ENCODE assay signal across 9 mouse cellular contexts in genomic region chr11:97198601-97199000, GRCm38 (mm10). TPM values are rescaled to one million over a fixed set of nuclear protein-coding genes. Genes with fewer than 3 reads are reported as not detected.
DNase-seq lines count a peak whose midpoint lies in the region; ATAC-seq and TF ChIP-seq lines count a peak whose summit lies in the region.
"Had no signal": no experiment of that assay in that cellular context is flagged by ENCODE, and none has a peak within 500 bp of the region (broad histone marks: within the 10 kb centered on the region; RNA-seq: fewer than 3 reads in every experiment).

No protein-coding gene starts in this region.

- H3K27me3 ChIP-seq in intestine, embryonic 14.5 days (replicated peaks; ENCODE audit: control insufficient read depth, insufficient read depth, low read length), result no peaks in the 10 kb centered on the region
- no peaks in the 10 kb centered on the region for H3K27me3 ChIP-seq in intestine, embryonic 15.5 days (replicated peaks)
- H3K27me3 ChIP-seq in C2C12 (ENCODE audit: control insufficient read depth, insufficient read depth, insufficient read length), result no peaks in the 10 kb centered on the region
- H3K27me3 ChIP-seq in embryonic facial prominence, embryonic 10.5 days (replicated peaks; ENCODE audit: low read depth, poor library complexity, severe bottlenecking), result no peaks in the 10 kb centered on the region
- no peaks in the 10 kb centered on the region for H3K27me3 ChIP-seq in liver, postnatal 0 days (ENCODE audit: insufficient read depth, low read length)
- H3K27me3 ChIP-seq: lung, embryonic 15.5 days had no signal

- H3K79me3 ChIP-seq in C2C12 (ENCODE audit: low read depth), result no peaks in the 10 kb centered on the region

- peak; percentile 54 for TF ChIP-seq CTCF in C2C12 (IDR thresholded peaks at IDR 0.05; ENCODE audit: control insufficient read depth, insufficient read depth, insufficient read length)
- TF ChIP-seq CTCF in liver, postnatal 0 days (IDR thresholded peaks at IDR 0.05; ENCODE audit: low read depth), result peak; percentile 84

- H3K4me3 ChIP-seq in intestine, embryonic 14.5 days (ENCODE audit: low read depth, low read length), result no peak overlapping the region
- no peak overlapping the region for H3K4me3 ChIP-seq in intestine, embryonic 15.5 days (replicated peaks)
- H3K4me3 ChIP-seq in C2C12 (ENCODE audit: insufficient read depth, poor library complexity, severe bottlenecking), result no peak overlapping the region
- no peak overlapping the region for H3K4me3 ChIP-seq in embryonic facial prominence, embryonic 10.5 days
- H3K4me3 ChIP-seq in liver, postnatal 0 days (ENCODE audit: low read depth, low read length), result no peak overlapping the region
- H3K4me3 ChIP-seq: lung, embryonic 15.5 days had no signal

- no peak overlapping the region for H3K27ac ChIP-seq in intestine, embryonic 14.5 days (ENCODE audit: low read depth)
- no peak overlapping the region for H3K27ac ChIP-seq in intestine, embryonic 15.5 days
- no peak overlapping the region for H3K27ac ChIP-seq in embryonic facial prominence, embryonic 10.5 days (replicated peaks)
- no peak overlapping the region for H3K27ac ChIP-seq in liver, postnatal 0 days (ENCODE audit: low read depth)
- H3K27ac ChIP-seq: lung, embryonic 15.5 days had no signal

- no peak overlapping the region for H3K9ac ChIP-seq in intestine, embryonic 14.5 days (ENCODE audit: low read length)
- no peak overlapping the region for H3K9ac ChIP-seq in intestine, embryonic 15.5 days
- no peak overlapping the region for H3K9ac ChIP-seq in liver, postnatal 0 days (replicated peaks)
- H3K9ac ChIP-seq: lung, embryonic 15.5 days had no signal

- H3K4me2 ChIP-seq in intestine, embryonic 14.5 days (ENCODE audit: low read length), result no peak overlapping the region
- H3K4me2 ChIP-seq in intestine, embryonic 15.5 days (replicated peaks), result no peak overlapping the region
- H3K4me2 ChIP-seq in liver, postnatal 0 days (ENCODE audit: low read depth, low read length), result no peak overlapping the region
- H3K4me2 ChIP-seq: lung, embryonic 15.5 days had no signal

- H3ac ChIP-seq in C2C12 (ENCODE audit: control insufficient read depth, insufficient read length, low read depth), result no peak overlapping the region

- peak; percentile 80 for DNase-seq in intestine, embryonic 14.5 days (ENCODE audit: low spot score)
- DNase-seq in adrenal gland, adult 2 months, result peak; percentile 43
- peak; percentile 70 for DNase-seq in embryonic facial prominence, embryonic 10.5 days (ENCODE audit: low spot score)
- peak; percentile 73 for DNase-seq in liver, postnatal 0 days
- DNase-seq in spleen, postnatal 10 days (ENCODE audit: low spot score in 2 of 2), result peak; percentile 66 to 81
- DNase-seq in right cerebral cortex, postnatal 36 days (ENCODE audit: low spot score in 2 of 2), result no peak

- H3K36me3 ChIP-seq in intestine, embryonic 14.5 days (ENCODE audit: control insufficient read depth, insufficient read depth, low read length), result no peaks in the 10 kb centered on the region
- H3K36me3 ChIP-seq in intestine, embryonic 15.5 days, result no peaks in the 10 kb centered on the region
- H3K36me3 ChIP-seq in C2C12 (ENCODE audit: control insufficient read depth, insufficient read depth), result no peaks in the 10 kb centered on the region
- H3K36me3 ChIP-seq in embryonic facial prominence, embryonic 10.5 days (replicated peaks), result peaks cover 15% of the 10 kb centered on the region; the same call in 1 of the 2 replicates
- H3K36me3 ChIP-seq in liver, postnatal 0 days (replicated peaks; ENCODE audit: insufficient read depth, low read length), result no peaks in the 10 kb centered on the region
- H3K36me3 ChIP-seq: lung, embryonic 15.5 days had no signal

- H3K9me3 ChIP-seq in intestine, embryonic 14.5 days (ENCODE audit: control insufficient read depth, low read length), result no peaks in the 10 kb centered on the region
- H3K9me3 ChIP-seq in intestine, embryonic 15.5 days, result no peaks in the 10 kb centered on the region
- H3K9me3 ChIP-seq in embryonic facial prominence, embryonic 10.5 days, result no peaks in the 10 kb centered on the region
- H3K9me3 ChIP-seq in liver, postnatal 0 days (ENCODE audit: low read length), result no peaks in the 10 kb centered on the region
- H3K9me3 ChIP-seq: lung, embryonic 15.5 days had no signal

- no peak for TF ChIP-seq EP300 in liver, postnatal 0 days (IDR thresholded peaks at IDR 0.05; ENCODE audit: low read depth)

- peaks cover 1% of the 10 kb centered on the region for H3K79me2 ChIP-seq in C2C12 (ENCODE audit: control insufficient read depth, insufficient read depth)

- 22% methylated on average over 5 of the region's 5 CpGs for WGBS in intestine, embryonic 14.5 days
- 32% methylated on average over 5 of the region's 5 CpGs for WGBS in intestine, embryonic 15.5 days
- 19% methylated on average over 5 of the region's 5 CpGs for WGBS in embryonic facial prominence, embryonic 10.5 days
- WGBS in liver, postnatal 0 days (ENCODE audit: insufficient replicate concordance), result 20% methylated on average over 5 of the region's 5 CpGs

- H3K4me1 ChIP-seq in intestine, embryonic 14.5 days (replicated peaks; ENCODE audit: control insufficient read depth, insufficient read depth, low read length), result no peaks in the 10 kb centered on the region
- no peaks in the 10 kb centered on the region for H3K4me1 ChIP-seq in intestine, embryonic 15.5 days (replicated peaks)
- peaks cover 2% of the 10 kb centered on the region; the same call in 1 of the 2 replicates for H3K4me1 ChIP-seq in embryonic facial prominence, embryonic 10.5 days
- no peaks in the 10 kb centered on the region; the same call in 1 of the 2 replicates for H3K4me1 ChIP-seq in liver, postnatal 0 days (ENCODE audit: insufficient read depth)
- H3K4me1 ChIP-seq: lung, embryonic 15.5 days had no signal

- no peak for ATAC-seq in intestine, embryonic 14.5 days (replicated peaks; ENCODE audit: low FRiP score, low TSS enrichment, low read depth)
- no peak for ATAC-seq in intestine, embryonic 15.5 days
- ATAC-seq in liver, postnatal 0 days, result no peak

TF ChIP-seq in C2C12, 6 proteins besides CTCF, POLR2A, EP300 and RAD21:
- TF ChIP-seq MAX (IDR thresholded peaks at IDR 0.05), result no peak
- no peak for TF ChIP-seq CEBPB (IDR thresholded peaks at IDR 0.05; ENCODE audit: low read depth)

RNA-seq across cellular contexts. Expression of gene Kpnb1, which starts 10.9 kb away (rescaled TPM):
- polyA plus RNA-seq in intestine, embryonic 14.5 days (2014; fragmentation: Nextera tagmentation; extraction: Ambion mirVana), result 79.9 and 86.0 TPM in 2 replicates
- polyA plus RNA-seq in intestine, embryonic 15.5 days (2015; fragmentation: Nextera tagmentation; extraction: Ambion mirVana), result 49.2 and 49.4 TPM in 2 replicates
- polyA plus RNA-seq in C2C12 (2012; fragmentation: generic; extraction: Trizol), result 180 TPM
- total RNA-seq in adrenal gland, adult 2 months (2021), result 100 to 1,000 TPM in 1 of 2 experiments, 10 to 100 TPM in 1; 98.1 to 113 TPM
- polyA plus RNA-seq in adrenal gland, adult 2 months (2012; rRNA removed), result 8.8 and 11.4 TPM in 2 replicates
- 85.5 and 85.9 TPM in 2 replicates for polyA plus RNA-seq in embryonic facial prominence, embryonic 10.5 days (2016; fragmentation: Nextera tagmentation; extraction: Ambion mirVana)
- polyA plus RNA-seq in liver, postnatal 0 days (2015; fragmentation: Nextera tagmentation; extraction: Ambion mirVana), result 12.1 and 12.3 TPM in 2 replicates

RNA-seq across cellular contexts. Expression of gene Tbkbp1, which starts 47.3 kb away (rescaled TPM):
- 3.2 and 3.9 TPM in 2 replicates for polyA plus RNA-seq in intestine, embryonic 14.5 days (2014; fragmentation: Nextera tagmentation; extraction: Ambion mirVana)
- 3.8 and 4.2 TPM in 2 replicates for polyA plus RNA-seq in intestine, embryonic 15.5 days (2015; fragmentation: Nextera tagmentation; extraction: Ambion mirVana)
- 0.46 TPM for polyA plus RNA-seq in C2C12 (2012; fragmentation: generic; extraction: Trizol)
- total RNA-seq in adrenal gland, adult 2 months (2021), result 10 to 100 TPM in 1 of 2 experiments, 1 to 10 TPM in 1; 9.7 to 13.1 TPM
- 33.8 and 53.8 TPM in 2 replicates for polyA plus RNA-seq in adrenal gland, adult 2 months (2012; rRNA removed)
- 4.7 and 5.1 TPM in 2 replicates for polyA plus RNA-seq in embryonic facial prominence, embryonic 10.5 days (2016; fragmentation: Nextera tagmentation; extraction: Ambion mirVana)
- 1.6 and 1.8 TPM in 2 replicates for polyA plus RNA-seq in liver, postnatal 0 days (2015; fragmentation: Nextera tagmentation; extraction: Ambion mirVana)

Comparison
In these comparisons a context has a peak if more than half of its experiments do, and no peak if none do; other contexts are left out.
1. DNase-seq: peak in intestine, embryonic 14.5 days (single experiment), adrenal gland, adult 2 months (single experiment), embryonic facial prominence, embryonic 10.5 days (single experiment), liver, postnatal 0 days (single experiment) and spleen, postnatal 10 days (2 of 2); none in right cerebral cortex, postnatal 36 days (0 of 2).